Mouse (Mus musculus) testis, adult 2 months (tissue): ENCODE results near the gene Banp.

Experiments
- CTCF ChIP-seq: fragments of 200-500 bp; IDR thresholded peaks from 2 replicates; pipeline ENCODE4 v1.5.1; 2012; ENCODE audit warnings: low read depth, mild to moderate bottlenecking, inconsistent platforms, low read length, moderate library complexity; ENCODE audit not compliant: control insufficient read depth, insufficient read depth, insufficient replicate concordance
- POLR2A ChIP-seq: fragments of 200-500 bp; IDR thresholded peaks from 2 replicates; pipeline ENCODE4 v1.6.1; 2012; ENCODE audit warnings: low read depth, mild to moderate bottlenecking, inconsistent platforms, low read length, moderate library complexity; ENCODE audit not compliant: control insufficient read depth

GRCm38 (mm10) chr8:122049266-122049665 is 99.7 kb downstream of the Banp start:
- TF ChIP-seq CTCF, result no peak
- TF ChIP-seq POLR2A, result no peak
